Mouse (Mus musculus): ENCODE measurements around the gene Fam180a.
"Not testable (repeated sequence)": the region's sequence is repeated elsewhere in the genome, so short reads cannot be mapped to it uniquely, and the experiment has no call there.

Fam180a gene

GRCm38 (mm10) chr6:35326111-35326515, at the start of gene Fam180a:
Fam180a (minus strand) TSS chr6:35326141.
- no peak for ATAC-seq (ENCODE audit: insufficient number of reproducible peaks, low FRiP score, low TSS enrichment)

- no peak for ATAC-seq (ENCODE audit: insufficient number of reproducible peaks, low FRiP score, low TSS enrichment)
Observed at GRCm38 (mm10) chr6:35374052-35374451, 48.1 kb upstream of the Fam180a start.

- no peak for ATAC-seq (ENCODE audit: insufficient number of reproducible peaks, low FRiP score, low TSS enrichment)
Observed at GRCm38 (mm10) chr6:35370356-35370755, 44.4 kb upstream of the Fam180a start.

- ATAC-seq (ENCODE audit: insufficient number of reproducible peaks, low FRiP score, low TSS enrichment) = not testable (repeated sequence)
Observed at GRCm38 (mm10) chr6:35369578-35370282, 43.8 kb upstream of the Fam180a start.

- no peak for ATAC-seq (ENCODE audit: insufficient number of reproducible peaks, low FRiP score, low TSS enrichment)
Observed at GRCm38 (mm10) chr6:35362596-35362995, 36.7 kb upstream of the Fam180a start.

GRCm38 (mm10) chr6:35355320-35355719, 29.4 kb upstream of the Fam180a start:
- no peak for ATAC-seq (ENCODE audit: insufficient number of reproducible peaks, low FRiP score, low TSS enrichment)

GRCm38 (mm10) chr6:35354622-35354998, 28.7 kb upstream of the Fam180a start:
- no peak for ATAC-seq (ENCODE audit: insufficient number of reproducible peaks, low FRiP score, low TSS enrichment)

- ATAC-seq (ENCODE audit: insufficient number of reproducible peaks, low FRiP score, low TSS enrichment) = no peak
Observed at GRCm38 (mm10) chr6:35353846-35354621, 28.1 kb upstream of the Fam180a start.

GRCm38 (mm10) chr6:35353416-35353815, 27.5 kb upstream of the Fam180a start:
- ATAC-seq (ENCODE audit: insufficient number of reproducible peaks, low FRiP score, low TSS enrichment) = no peak

- ATAC-seq (ENCODE audit: insufficient number of reproducible peaks, low FRiP score, low TSS enrichment) = no peak
Observed at GRCm38 (mm10) chr6:35352867-35353266, 26.9 kb upstream of the Fam180a start.

GRCm38 (mm10) chr6:35351826-35352225, 25.9 kb upstream of the Fam180a start:
- ATAC-seq (ENCODE audit: insufficient number of reproducible peaks, low FRiP score, low TSS enrichment) = no peak

GRCm38 (mm10) chr6:35349784-35350183, 23.8 kb upstream of the Fam180a start:
- no peak for ATAC-seq (ENCODE audit: insufficient number of reproducible peaks, low FRiP score, low TSS enrichment)

- ATAC-seq (ENCODE audit: insufficient number of reproducible peaks, low FRiP score, low TSS enrichment) = no peak
Observed at GRCm38 (mm10) chr6:35338640-35339039, 12.7 kb upstream of the Fam180a start.

- ATAC-seq (ENCODE audit: insufficient number of reproducible peaks, low FRiP score, low TSS enrichment) = no peak
Observed at GRCm38 (mm10) chr6:35337836-35338235, 11.9 kb upstream of the Fam180a start.

GRCm38 (mm10) chr6:35335452-35335851, 9.5 kb upstream of the Fam180a start:
- no peak for ATAC-seq (ENCODE audit: insufficient number of reproducible peaks, low FRiP score, low TSS enrichment)

- no peak for ATAC-seq (ENCODE audit: insufficient number of reproducible peaks, low FRiP score, low TSS enrichment)
Observed at GRCm38 (mm10) chr6:35334278-35334677, 8.3 kb upstream of the Fam180a start.

- no peak for ATAC-seq (ENCODE audit: insufficient number of reproducible peaks, low FRiP score, low TSS enrichment)
Observed at GRCm38 (mm10) chr6:35333632-35334031, 7.7 kb upstream of the Fam180a start.

- ATAC-seq (ENCODE audit: insufficient number of reproducible peaks, low FRiP score, low TSS enrichment) = peak; percentile 17; the same call in 1 of the 2 replicates
Observed at GRCm38 (mm10) chr6:35330834-35331233, 4.9 kb upstream of the Fam180a start.

- ATAC-seq (ENCODE audit: insufficient number of reproducible peaks, low FRiP score, low TSS enrichment) = peak; percentile 72
Observed at GRCm38 (mm10) chr6:35329956-35330355, 4.0 kb upstream of the Fam180a start.

- no peak for ATAC-seq (ENCODE audit: insufficient number of reproducible peaks, low FRiP score, low TSS enrichment)
Observed at GRCm38 (mm10) chr6:35324306-35324705, 1.6 kb downstream of the Fam180a start.

- ATAC-seq (ENCODE audit: insufficient number of reproducible peaks, low FRiP score, low TSS enrichment) = no peak
Observed at GRCm38 (mm10) chr6:35323046-35323445, 2.9 kb downstream of the Fam180a start.

GRCm38 (mm10) chr6:35321105-35321504, 4.8 kb downstream of the Fam180a start:
- no peak for ATAC-seq (ENCODE audit: insufficient number of reproducible peaks, low FRiP score, low TSS enrichment)
